8 mouse cellular contexts compared by ENCODE assay signal in the genomic region with DNA sequence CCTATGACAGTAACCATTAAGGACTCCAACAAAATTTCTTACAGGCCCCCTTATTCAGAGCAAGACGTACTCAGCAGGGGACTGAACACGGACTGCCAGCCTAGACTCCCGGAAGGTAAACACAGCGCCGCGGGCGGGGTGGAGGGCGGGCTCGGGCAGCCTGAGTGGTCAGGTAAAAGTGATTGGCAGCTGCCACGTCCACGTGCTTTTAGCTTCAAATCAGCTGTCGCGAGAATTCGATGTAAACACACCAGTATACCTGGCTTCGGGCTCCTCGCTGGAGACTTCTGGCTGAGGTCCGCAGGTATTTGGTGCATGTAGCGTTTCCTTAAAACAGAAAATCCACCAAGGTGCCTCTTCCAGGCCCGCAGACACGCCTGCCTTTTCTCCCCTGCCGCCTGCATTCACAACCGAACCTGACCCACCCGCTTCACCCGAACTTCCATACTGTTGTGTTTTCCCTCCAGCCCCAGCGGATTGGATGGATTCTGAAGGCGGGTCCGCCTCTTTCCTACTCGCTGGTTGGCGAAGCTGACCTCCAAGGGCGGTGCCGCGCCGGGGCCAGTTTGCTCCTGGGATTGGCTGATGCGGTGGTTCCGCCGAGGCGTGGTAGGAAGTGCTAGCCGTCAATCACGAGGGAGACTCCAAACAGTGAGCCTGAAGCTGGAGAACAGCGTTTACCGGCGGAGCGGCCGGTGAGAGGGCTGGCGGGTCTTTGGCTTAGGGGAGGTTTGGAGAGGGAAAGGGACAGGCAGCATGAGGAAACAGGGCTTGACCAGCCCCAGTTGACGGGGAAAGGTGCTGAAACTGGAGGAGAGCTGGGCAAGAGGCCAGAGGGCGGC. TPM values are rescaled to one million over a fixed set of nuclear protein-coding genes. Genes with fewer than 3 reads are reported as not detected.
DNase-seq lines count a peak whose midpoint lies in the region; ATAC-seq and TF ChIP-seq lines count a peak whose summit lies in the region.

TSS of gene Bcas3 (plus strand) at position 629 of the 842 bp plus-strand sequence.

- peak within 1 kb of the TSS; percentile 96 for H3K4me3 ChIP-seq in heart, embryonic 12.5 days
- peak within 1 kb of the TSS; percentile 69 for H3K4me3 ChIP-seq in kidney, postnatal 0 days (replicated peaks; ENCODE audit: low read depth, low read length)
- H3K4me3 ChIP-seq in liver, embryonic 11.5 days (ENCODE audit: low read depth, low read length): peak within 1 kb of the TSS; percentile 85
- H3K4me3 ChIP-seq in stomach, embryonic 14.5 days (ENCODE audit: low read depth, low read length): peak within 1 kb of the TSS; percentile 57

- H3K4me1 ChIP-seq in heart, embryonic 12.5 days (replicated peaks): peaks cover 10% of the 10 kb centered on the region; the same call in 1 of the 2 replicates
- H3K4me1 ChIP-seq in kidney, postnatal 0 days (replicated peaks; ENCODE audit: insufficient read depth, low read length): no peaks in the 10 kb centered on the region
- H3K4me1 ChIP-seq in liver, embryonic 11.5 days (replicated peaks; ENCODE audit: control insufficient read depth, insufficient read depth, low read length): peaks cover 6% of the 10 kb centered on the region
- H3K4me1 ChIP-seq in stomach, embryonic 14.5 days (ENCODE audit: control insufficient read depth, insufficient read depth, low read length): 0 out of 2 replicates have a peak, but pooled peaks cover 4% of the 10 kb centered on the region

- H3K9me3 ChIP-seq in heart, embryonic 12.5 days (replicated peaks): no peaks in the 10 kb centered on the region
- no peaks in the 10 kb centered on the region for H3K9me3 ChIP-seq in kidney, postnatal 0 days (replicated peaks; ENCODE audit: low read length)
- no peaks in the 10 kb centered on the region for H3K9me3 ChIP-seq in liver, embryonic 11.5 days (ENCODE audit: control insufficient read depth, low read length)
- H3K9me3 ChIP-seq in stomach, embryonic 14.5 days (ENCODE audit: control insufficient read depth, low read depth, low read length): no peaks in the 10 kb centered on the region

- no peaks in the 10 kb centered on the region for H3K27me3 ChIP-seq in heart, embryonic 12.5 days (replicated peaks)
- no peaks in the 10 kb centered on the region for H3K27me3 ChIP-seq in kidney, postnatal 0 days (ENCODE audit: insufficient read depth, low read length)
- H3K27me3 ChIP-seq in liver, embryonic 11.5 days (replicated peaks; ENCODE audit: control insufficient read depth, insufficient read depth, low read length): no peaks in the 10 kb centered on the region
- H3K27me3 ChIP-seq in stomach, embryonic 14.5 days (ENCODE audit: control insufficient read depth, insufficient read depth, low read length): no peaks in the 10 kb centered on the region

- H3K9ac ChIP-seq in heart, embryonic 12.5 days: peak within 1 kb of the TSS; percentile 95
- peak within 1 kb of the TSS; percentile 71 for H3K9ac ChIP-seq in kidney, postnatal 0 days (ENCODE audit: low read depth, low read length)
- H3K9ac ChIP-seq in liver, embryonic 11.5 days (ENCODE audit: low read depth, low read length): peak within 1 kb of the TSS; percentile 90
- peak within 1 kb of the TSS; percentile 34; the same call in 1 of the 2 replicates for H3K9ac ChIP-seq in stomach, embryonic 14.5 days (replicated peaks; ENCODE audit: low read depth, low read length)

- peak; percentile 98 for DNase-seq in CD4-positive helper T cell, adult 2 months (ENCODE audit: low read depth, low spot score)
- peak; percentile 97 for DNase-seq in brain, embryonic 18.5 days (ENCODE audit: low read depth, low spot score)
- DNase-seq in kidney, postnatal 0 days (ENCODE audit: low spot score): peak; percentile 100
- DNase-seq in liver, embryonic 11.5 days (ENCODE audit: low spot score): peak; percentile 97
- DNase-seq in naive thymus-derived CD4-positive, alpha-beta T cell, adult 2 months (ENCODE audit: low read depth): peak; percentile 98

- TF ChIP-seq CTCF in kidney, postnatal 0 days (IDR thresholded peaks at IDR 0.05; ENCODE audit: low read depth): no peak

- under 1% methylated on average over 47 of the region's 47 CpGs for WGBS in heart, embryonic 12.5 days
- under 1% methylated on average over 47 of the region's 47 CpGs for WGBS in kidney, postnatal 0 days
- under 1% methylated on average over 47 of the region's 47 CpGs for WGBS in liver, embryonic 11.5 days
- WGBS in stomach, embryonic 14.5 days: under 1% methylated on average over 47 of the region's 47 CpGs

- peaks cover 2% of the 10 kb centered on the region; the same call in 1 of the 2 replicates for H3K36me3 ChIP-seq in heart, embryonic 12.5 days
- 0 out of 2 replicates have a peak, but pooled peaks cover 3% of the 10 kb centered on the region for H3K36me3 ChIP-seq in kidney, postnatal 0 days (ENCODE audit: insufficient read depth, low read length)
- no peaks in the 10 kb centered on the region for H3K36me3 ChIP-seq in liver, embryonic 11.5 days (ENCODE audit: control insufficient read depth, insufficient read depth, low read length)
- no peaks in the 10 kb centered on the region for H3K36me3 ChIP-seq in stomach, embryonic 14.5 days (ENCODE audit: control insufficient read depth, insufficient read depth, low read length)

- ATAC-seq in erythroid progenitor cell, adult 5-6 weeks (replicated peaks; ENCODE audit: low FRiP score, poor library complexity, severe bottlenecking): peak; percentile 95
- peak; percentile 99 for ATAC-seq in heart, embryonic 12.5 days (ENCODE audit: insufficient number of reproducible peaks, low FRiP score)
- peak; percentile 98 for ATAC-seq in kidney, postnatal 0 days (replicated peaks; ENCODE audit: low FRiP score, low read depth)
- ATAC-seq in liver, embryonic 11.5 days (replicated peaks; ENCODE audit: low FRiP score): peak; percentile 97
- ATAC-seq in stomach, embryonic 14.5 days (ENCODE audit: insufficient number of reproducible peaks, insufficient read depth, low FRiP score, low read depth): peak; percentile 99

- H3K4me2 ChIP-seq in heart, embryonic 12.5 days: peak within 1 kb of the TSS; percentile 98
- H3K4me2 ChIP-seq in kidney, postnatal 0 days (ENCODE audit: low read length): peak within 1 kb of the TSS; percentile 75
- peak within 1 kb of the TSS; percentile 92 for H3K4me2 ChIP-seq in liver, embryonic 11.5 days
- peak within 1 kb of the TSS; percentile 59 for H3K4me2 ChIP-seq in stomach, embryonic 14.5 days (replicated peaks; ENCODE audit: low read depth, low read length)

- H3K27ac ChIP-seq in heart, embryonic 12.5 days (ENCODE audit: poor library complexity, severe bottlenecking): peak within 1 kb of the TSS; percentile 76; the same call in 1 of the 2 replicates
- H3K27ac ChIP-seq in kidney, postnatal 0 days: peak within 1 kb of the TSS; percentile 75
- peak within 1 kb of the TSS; percentile 38; the same call in 1 of the 2 replicates for H3K27ac ChIP-seq in liver, embryonic 11.5 days (ENCODE audit: low read depth, low read length)
- no peak within 1 kb of the TSS for H3K27ac ChIP-seq in stomach, embryonic 14.5 days (ENCODE audit: low read length)

RNA-seq across cellular contexts. Expression of gene Bcas3, which starts in this region (rescaled TPM):
- total RNA-seq in erythroid progenitor cell, adult 5-6 weeks (2015; ENCODE audit: low replicate concordance): 45.0 and 60.8 TPM in 2 replicates
- 28.0 and 35.8 TPM in 2 replicates for total RNA-seq in erythroid progenitor cell, adult 5-6 weeks (2017; ENCODE audit: low replicate concordance)
- 16.1 and 20.6 TPM in 2 replicates for polyA plus RNA-seq in heart, embryonic 12.5 days (2016; fragmentation: Nextera tagmentation; extraction: Ambion mirVana)
- 29.7 and 31.5 TPM in 2 replicates for polyA plus RNA-seq in kidney, postnatal 0 days (2015; fragmentation: Nextera tagmentation; extraction: Ambion mirVana)
- 24.8 and 25.8 TPM in 2 replicates for polyA plus RNA-seq in liver, embryonic 11.5 days (2014; fragmentation: Nextera tagmentation; extraction: Ambion mirVana)
- polyA plus RNA-seq in stomach, embryonic 14.5 days (2014; fragmentation: Nextera tagmentation; extraction: Ambion mirVana): 20.4 and 22.6 TPM in 2 replicates

Comparison
In these comparisons a context has a peak if more than half of its experiments do, and no peak if none do; other contexts are left out.
1. H3K9ac ChIP-seq: peak in every context shown above with its lines; median percentile 95 in heart, embryonic 12.5 days; 90 in liver, embryonic 11.5 days; 71 in kidney, postnatal 0 days; 34 in stomach, embryonic 14.5 days.